Mouse (Mus musculus) mesoderm, embryonic 11.5 days (tissue): ENCODE measurements around the gene Aspn.
A peak's percentile ranks its signal among the peaks of the same experiment; 100 is the strongest.

ENCODE experiments used
- DNase-seq: peaks from one replicate; pipeline ENCODE4 v3.0.0-alpha.2; 2012; ENCODE audit warnings: low read depth, low spot score

Aspn gene

GRCm38 (mm10) chr13:49544279-49544678, at the start of gene Aspn:
Gene Aspn (plus strand): TSS chr13:49544443.
- DNase-seq, result no peak

GRCm38 (mm10) chr13:49504510-49504909, 39.7 kb upstream of the Aspn start, which contains the start of gene Ecm2:
Gene Ecm2 (plus strand): TSS chr13:49504810.
- no peak for DNase-seq

GRCm38 (mm10) chr13:49505776-49506175, 38.5 kb upstream of the Aspn start:
- no peak for DNase-seq

- no peak for DNase-seq
These were observed 37.1 kb upstream of the Aspn start for GRCm38 (mm10) chr13:49507176-49507575.

- DNase-seq, result peak; percentile 13
These were observed 25.5 kb upstream of the Aspn start for GRCm38 (mm10) chr13:49518761-49519160.

- no peak for DNase-seq
These were observed 18.0 kb upstream of the Aspn start for GRCm38 (mm10) chr13:49526235-49526634.

- no peak for DNase-seq
These were observed 13.6 kb upstream of the Aspn start for GRCm38 (mm10) chr13:49530636-49531035.

GRCm38 (mm10) chr13:49536946-49537345, 7.3 kb upstream of the Aspn start:
- DNase-seq, result no peak

- DNase-seq, result no peak
These were observed 5.5 kb upstream of the Aspn start for GRCm38 (mm10) chr13:49538693-49539092.

GRCm38 (mm10) chr13:49545646-49546045, 1.4 kb downstream of the Aspn start:
- no peak for DNase-seq

GRCm38 (mm10) chr13:49546517-49546916, 2.3 kb downstream of the Aspn start:
- DNase-seq, result no peak

GRCm38 (mm10) chr13:49547563-49548150, 3.4 kb downstream of the Aspn start:
- DNase-seq, result no peak

GRCm38 (mm10) chr13:49549616-49550015, 5.4 kb downstream of the Aspn start:
- no peak for DNase-seq

- DNase-seq, result no peak
These were observed 10.3 kb downstream of the Aspn start for GRCm38 (mm10) chr13:49554519-49554918.

GRCm38 (mm10) chr13:49556203-49556602, 12.0 kb downstream of the Aspn start:
- no peak for DNase-seq

GRCm38 (mm10) chr13:49556924-49557323, 12.7 kb downstream of the Aspn start:
- DNase-seq, result no peak

GRCm38 (mm10) chr13:49559185-49559584, 14.9 kb downstream of the Aspn start:
- DNase-seq, result no peak

GRCm38 (mm10) chr13:49560886-49561285, 16.6 kb downstream of the Aspn start:
- DNase-seq, result no peak

GRCm38 (mm10) chr13:49564347-49564746, 20.1 kb downstream of the Aspn start:
- no peak for DNase-seq

GRCm38 (mm10) chr13:49570371-49570770, 26.1 kb downstream of the Aspn start:
- no peak for DNase-seq

GRCm38 (mm10) chr13:49571418-49571817, 27.2 kb downstream of the Aspn start:
- no peak for DNase-seq

GRCm38 (mm10) chr13:49581541-49582530, 37.6 kb downstream of the Aspn start, which contains the start of gene Omd:
Gene Omd (plus strand): TSS chr13:49582462.
- DNase-seq, result peak; percentile 35

- no peak for DNase-seq
These were observed 39.6 kb downstream of the Aspn start for GRCm38 (mm10) chr13:49583859-49584258.
